Mouse (Mus musculus): ENCODE results near the gene Tmem108. TPM values are rescaled to one million over a fixed set of nuclear protein-coding genes. Genes with fewer than 3 reads are reported as not detected.
A peak's percentile ranks its signal among the peaks of the same experiment; 100 is the strongest.

The Tmem108 gene
- total RNA-seq (2014; rRNA removed; ENCODE audit: low replicate concordance) = 25.1 and 49.7 TPM in 2 replicates
- polyA plus RNA-seq (2015; fragmentation: Nextera tagmentation; extraction: Ambion mirVana) = 21.8 and 23.5 TPM in 2 replicates

DNA sequence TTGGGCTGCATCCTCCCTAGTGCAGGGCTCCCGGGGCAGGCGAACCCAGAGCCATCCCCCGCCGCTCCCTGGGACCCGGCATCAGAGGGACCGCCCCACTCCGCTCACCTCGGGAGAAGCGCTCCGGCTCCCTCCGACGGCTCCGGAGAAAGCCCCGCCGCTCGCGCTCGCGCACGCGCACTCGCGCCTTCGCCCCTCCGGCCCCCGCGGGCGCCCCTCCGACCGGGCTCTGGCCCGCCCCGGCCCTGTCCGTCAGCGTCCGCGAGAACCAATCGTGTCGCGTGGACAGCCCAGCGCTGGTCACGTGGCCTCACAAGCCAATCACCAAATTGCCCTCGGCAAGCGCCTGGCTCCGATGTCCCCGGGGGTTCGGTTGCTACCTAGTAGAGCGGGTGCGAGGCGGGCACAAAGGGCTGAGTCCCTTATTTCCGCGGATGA is at the start of gene Tmem108:
Tmem108 (minus strand) TSS at position 191 of the 438 bp plus-strand sequence.
- Histone ChIP-seq H3K36me3 (replicated peaks; ENCODE audit: control insufficient read depth, insufficient read depth, low read length) (no peaks in the 10 kb centered on the region), H3K27ac (ENCODE audit: low read depth) (no peak within 1 kb of the TSS), H3K4me2 (ENCODE audit: low read depth, low read length) (peak within 1 kb of the TSS; percentile 80), H3K4me1 (ENCODE audit: control insufficient read depth, insufficient read depth) (no peaks in the 10 kb centered on the region), H3K4me3 (ENCODE audit: low read depth, low read length) (peak within 1 kb of the TSS; percentile 57), H3K27me3 (ENCODE audit: control insufficient read depth, insufficient read depth, low read length) (no peaks in the 10 kb centered on the region), H3K9ac (replicated peaks; ENCODE audit: low read depth, low read length) (peak within 1 kb of the TSS; percentile 52), H3K9me3 (replicated peaks; ENCODE audit: control insufficient read depth, low read length) (no peaks in the 10 kb centered on the region)
- 2% methylated on average over 49 of the region's 51 CpGs for WGBS
- DNase-seq (ENCODE audit: low spot score) (peak; percentile 89), ATAC-seq (ENCODE audit: insufficient read depth, low read depth) (peak; percentile 96)
- TF ChIP-seq EP300 (IDR thresholded peaks at IDR 0.05; ENCODE audit: low read depth) = no peak
- no peak for TF ChIP-seq CTCF (IDR thresholded peaks at IDR 0.05; ENCODE audit: low read depth)

- ATAC-seq (ENCODE audit: insufficient read depth, low read depth) (no peak), DNase-seq (ENCODE audit: low spot score) (no peak)
- H3K4me2 ChIP-seq (ENCODE audit: low read depth, low read length) = no peak overlapping the region
- H3K27ac ChIP-seq (ENCODE audit: low read depth) = no peak overlapping the region
- no peaks in the 10 kb centered on the region for H3K27me3 ChIP-seq (ENCODE audit: control insufficient read depth, insufficient read depth, low read length)
- no peak overlapping the region for H3K4me3 ChIP-seq (ENCODE audit: low read depth, low read length)
- no peak for TF ChIP-seq CTCF (IDR thresholded peaks at IDR 0.05; ENCODE audit: low read depth)
- no peak for TF ChIP-seq EP300 (IDR thresholded peaks at IDR 0.05; ENCODE audit: low read depth)
- no peaks in the 10 kb centered on the region for H3K9me3 ChIP-seq (replicated peaks; ENCODE audit: control insufficient read depth, low read length)
- H3K9ac ChIP-seq (replicated peaks; ENCODE audit: low read depth, low read length) = no peak overlapping the region
- no peaks in the 10 kb centered on the region for H3K36me3 ChIP-seq (replicated peaks; ENCODE audit: control insufficient read depth, insufficient read depth, low read length)
- no peaks in the 10 kb centered on the region for H3K4me1 ChIP-seq (ENCODE audit: control insufficient read depth, insufficient read depth)
- WGBS = 69% methylated on average over 1 of the region's 1 CpGs
Observed at GRCm38 (mm10) chr9:103789029-103789428, 27.4 kb upstream of the Tmem108 start.

DNA sequence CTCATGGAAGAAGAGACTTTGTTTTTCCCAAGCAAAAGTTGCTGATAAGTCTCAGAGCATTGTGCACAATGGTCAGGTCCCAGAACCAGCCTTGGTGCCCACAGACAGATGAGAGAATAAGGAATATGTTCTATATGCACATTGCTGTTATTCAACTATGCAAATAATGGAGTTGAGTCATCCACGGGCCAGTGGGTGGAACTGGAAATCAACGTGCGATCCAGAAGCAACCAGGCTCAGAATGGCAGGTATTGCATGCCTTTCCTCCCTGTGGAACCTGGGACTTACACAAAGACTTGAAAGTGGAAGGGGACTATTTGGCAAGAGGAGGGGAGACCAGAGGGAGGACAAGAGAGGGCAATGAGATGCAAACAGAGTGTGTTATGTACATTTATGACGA is 22.5 kb upstream of the Tmem108 start:
- H3K27me3 ChIP-seq (ENCODE audit: control insufficient read depth, insufficient read depth, low read length) = no peaks in the 10 kb centered on the region
- H3K27ac ChIP-seq (ENCODE audit: low read depth) = no peak overlapping the region
- no peaks in the 10 kb centered on the region for H3K4me1 ChIP-seq (ENCODE audit: control insufficient read depth, insufficient read depth)
- DNase-seq (ENCODE audit: low spot score) (no peak), ATAC-seq (ENCODE audit: insufficient read depth, low read depth) (no peak)
- no peaks in the 10 kb centered on the region for H3K9me3 ChIP-seq (replicated peaks; ENCODE audit: control insufficient read depth, low read length)
- TF ChIP-seq EP300 (IDR thresholded peaks at IDR 0.05; ENCODE audit: low read depth) (no peak), CTCF (IDR thresholded peaks at IDR 0.05; ENCODE audit: low read depth) (no peak)
- H3K4me3 ChIP-seq (ENCODE audit: low read depth, low read length) = no peak overlapping the region
- no peak overlapping the region for H3K4me2 ChIP-seq (ENCODE audit: low read depth, low read length)
- H3K9ac ChIP-seq (replicated peaks; ENCODE audit: low read depth, low read length) = no peak overlapping the region
- 86% methylated on average over 4 of the region's 4 CpGs for WGBS
- no peaks in the 10 kb centered on the region for H3K36me3 ChIP-seq (replicated peaks; ENCODE audit: control insufficient read depth, insufficient read depth, low read length)

DNA sequence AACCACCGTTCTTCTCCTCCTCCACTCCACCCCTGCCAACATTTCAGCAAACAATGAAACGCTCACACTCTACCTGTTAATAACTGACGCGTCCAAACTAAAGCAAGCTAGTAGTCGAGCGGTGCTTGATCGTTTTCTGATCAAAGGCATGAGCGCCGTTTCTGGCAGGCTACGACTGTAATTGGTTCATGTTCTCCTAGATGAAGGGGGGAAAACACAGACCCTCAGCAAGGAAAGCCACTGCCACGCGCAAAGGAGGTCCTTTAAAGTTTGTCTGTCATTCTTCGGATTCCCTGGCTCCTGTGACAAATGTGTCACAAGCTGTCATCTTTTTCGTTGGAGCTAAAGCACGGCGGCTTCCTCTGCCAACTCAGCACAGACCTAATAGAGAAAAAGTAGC is 21.6 kb upstream of the Tmem108 start:
- no peak overlapping the region for H3K4me2 ChIP-seq (ENCODE audit: low read depth, low read length)
- no peaks in the 10 kb centered on the region for H3K27me3 ChIP-seq (ENCODE audit: control insufficient read depth, insufficient read depth, low read length)
- TF ChIP-seq CTCF (IDR thresholded peaks at IDR 0.05; ENCODE audit: low read depth) (no peak), EP300 (IDR thresholded peaks at IDR 0.05; ENCODE audit: low read depth) (no peak)
- no peak overlapping the region for H3K9ac ChIP-seq (replicated peaks; ENCODE audit: low read depth, low read length)
- no peak for DNase-seq (ENCODE audit: low spot score)
- H3K36me3 ChIP-seq (replicated peaks; ENCODE audit: control insufficient read depth, insufficient read depth, low read length) = no peaks in the 10 kb centered on the region
- no peaks in the 10 kb centered on the region for H3K4me1 ChIP-seq (ENCODE audit: control insufficient read depth, insufficient read depth)
- no peaks in the 10 kb centered on the region for H3K9me3 ChIP-seq (replicated peaks; ENCODE audit: control insufficient read depth, low read length)
- no peak overlapping the region for H3K4me3 ChIP-seq (ENCODE audit: low read depth, low read length)
- no peak for ATAC-seq (ENCODE audit: insufficient read depth, low read depth)
- H3K27ac ChIP-seq (ENCODE audit: low read depth) = no peak overlapping the region
- 65% methylated on average over 16 of the region's 16 CpGs for WGBS

- TF ChIP-seq EP300 (IDR thresholded peaks at IDR 0.05; ENCODE audit: low read depth) (no peak), CTCF (IDR thresholded peaks at IDR 0.05; ENCODE audit: low read depth) (no peak)
- Histone ChIP-seq H3K9ac (replicated peaks; ENCODE audit: low read depth, low read length) (no peak overlapping the region), H3K4me3 (ENCODE audit: low read depth, low read length) (no peak overlapping the region), H3K27ac (ENCODE audit: low read depth) (no peak overlapping the region), H3K9me3 (replicated peaks; ENCODE audit: control insufficient read depth, low read length) (no peaks in the 10 kb centered on the region), H3K4me2 (ENCODE audit: low read depth, low read length) (no peak overlapping the region), H3K4me1 (ENCODE audit: control insufficient read depth, insufficient read depth) (no peaks in the 10 kb centered on the region), H3K36me3 (replicated peaks; ENCODE audit: control insufficient read depth, insufficient read depth, low read length) (no peaks in the 10 kb centered on the region), H3K27me3 (ENCODE audit: control insufficient read depth, insufficient read depth, low read length) (no peaks in the 10 kb centered on the region)
- 57% methylated on average over 7 of the region's 7 CpGs for WGBS
- ATAC-seq (ENCODE audit: insufficient read depth, low read depth) = no peak
- no peak for DNase-seq (ENCODE audit: low spot score)
Observed at GRCm38 (mm10) chr9:103782306-103782705, 20.7 kb upstream of the Tmem108 start.

DNA sequence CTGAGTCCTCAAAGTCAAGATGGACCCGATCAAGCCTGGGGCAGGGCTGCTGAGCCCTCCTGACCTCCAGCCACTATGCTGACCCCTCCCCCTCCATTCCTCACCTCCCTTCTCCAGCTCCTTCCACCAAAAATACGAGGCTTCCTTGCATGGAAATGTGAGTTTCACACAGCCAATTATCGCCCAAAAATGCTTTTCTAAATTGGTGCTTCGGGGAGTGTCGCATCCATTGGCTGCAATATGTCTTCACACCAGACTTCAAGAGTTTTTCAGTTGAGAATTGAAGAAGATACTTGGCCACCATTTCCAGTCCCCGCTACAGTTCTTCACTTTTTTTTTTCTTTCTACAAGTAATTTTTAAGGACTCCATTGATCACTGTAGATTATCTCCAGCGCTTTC is 19.8 kb upstream of the Tmem108 start:
- no peak for ATAC-seq (ENCODE audit: insufficient read depth, low read depth)
- H3K27me3 ChIP-seq (ENCODE audit: control insufficient read depth, insufficient read depth, low read length) = no peaks in the 10 kb centered on the region
- no peak overlapping the region for H3K4me2 ChIP-seq (ENCODE audit: low read depth, low read length)
- TF ChIP-seq CTCF (IDR thresholded peaks at IDR 0.05; ENCODE audit: low read depth) (no peak), EP300 (IDR thresholded peaks at IDR 0.05; ENCODE audit: low read depth) (no peak)
- no peak overlapping the region for H3K4me3 ChIP-seq (ENCODE audit: low read depth, low read length)
- no peaks in the 10 kb centered on the region for H3K36me3 ChIP-seq (replicated peaks; ENCODE audit: control insufficient read depth, insufficient read depth, low read length)
- H3K9me3 ChIP-seq (replicated peaks; ENCODE audit: control insufficient read depth, low read length) = no peaks in the 10 kb centered on the region
- 82% methylated on average over 7 of the region's 7 CpGs for WGBS
- H3K9ac ChIP-seq (replicated peaks; ENCODE audit: low read depth, low read length) = no peak overlapping the region
- H3K27ac ChIP-seq (ENCODE audit: low read depth) = no peak overlapping the region
- no peaks in the 10 kb centered on the region for H3K4me1 ChIP-seq (ENCODE audit: control insufficient read depth, insufficient read depth)
- no peak for DNase-seq (ENCODE audit: low spot score)

All from heart, postnatal 0 days (tissue).